Mouse (Mus musculus) embryonic fibroblast, embryonic 13.5 days (primary cell): ENCODE measurements around the gene Hspb9.

Source experiments
- CTCF ChIP-seq: IDR thresholded peaks from 2 replicates; pipeline ENCODE4 v1.5.1; 2011; ENCODE audit warnings: mild to moderate bottlenecking, control low read depth, low read length, moderate library complexity, borderline replicate concordance; ENCODE audit not compliant: insufficient read depth
- POLR2A ChIP-seq: IDR thresholded peaks from 2 replicates; pipeline ENCODE4 v1.6.1; 2011; ENCODE audit warnings: low read depth, mild to moderate bottlenecking, control low read depth, low read length, moderate library complexity

GRCm38 (mm10) chr11:100728601-100729000 is 15.0 kb downstream of the Hspb9 start:
- TF ChIP-seq POLR2A (no peak), CTCF (no peak)
